Comparison of ENCODE assay signal across 8 mouse cellular contexts in the genomic region with DNA sequence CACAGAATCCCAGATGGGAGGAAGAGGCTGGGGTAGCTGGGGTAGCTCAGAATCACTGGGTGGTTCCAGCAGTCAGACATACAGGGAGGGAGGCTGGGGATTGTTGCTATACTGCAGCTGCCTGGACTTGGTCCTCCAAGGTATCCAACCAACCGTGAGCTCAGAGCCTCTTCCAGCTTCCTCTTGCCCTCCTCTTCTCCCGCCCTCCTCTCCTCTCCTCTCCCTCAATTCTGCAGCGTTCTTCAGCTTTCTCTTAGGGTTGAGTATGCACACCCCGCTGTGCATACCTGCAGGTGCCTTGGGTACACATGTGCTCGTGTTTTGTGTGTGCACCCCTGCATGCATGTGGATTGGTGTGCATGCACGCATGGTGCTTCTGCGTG.
DNase-seq lines count a peak whose midpoint lies in the region; ATAC-seq lines count a peak whose summit lies in the region.

No protein-coding gene starts in this region.

- H3K36me3 ChIP-seq in heart, embryonic 12.5 days, result no peaks in the 10 kb centered on the region
- no peaks in the 10 kb centered on the region for H3K36me3 ChIP-seq in hindbrain, embryonic 10.5 days
- H3K36me3 ChIP-seq in midbrain, embryonic 10.5 days, result 0 out of 2 replicates have a peak, but pooled peaks cover 7% of the 10 kb centered on the region

- H3K4me2 ChIP-seq in heart, embryonic 12.5 days, result peak overlapping the region; percentile 64

- H3K4me3 ChIP-seq in heart, embryonic 12.5 days, result peak overlapping the region; percentile 32
- peak overlapping the region; percentile 49 for H3K4me3 ChIP-seq in hindbrain, embryonic 10.5 days
- H3K4me3 ChIP-seq in midbrain, embryonic 10.5 days, result peak overlapping the region; percentile 52

- no peaks in the 10 kb centered on the region for H3K27me3 ChIP-seq in heart, embryonic 12.5 days (replicated peaks)
- H3K27me3 ChIP-seq in hindbrain, embryonic 10.5 days (ENCODE audit: insufficient read depth, poor library complexity, severe bottlenecking), result peaks cover 24% of the 10 kb centered on the region
- peaks cover 34% of the 10 kb centered on the region for H3K27me3 ChIP-seq in midbrain, embryonic 10.5 days (ENCODE audit: low read depth, poor library complexity, severe bottlenecking)

- H3K4me1 ChIP-seq in heart, embryonic 12.5 days (replicated peaks), result peaks cover 34% of the 10 kb centered on the region
- H3K4me1 ChIP-seq in hindbrain, embryonic 10.5 days (replicated peaks), result peaks cover 37% of the 10 kb centered on the region
- peaks cover 37% of the 10 kb centered on the region for H3K4me1 ChIP-seq in midbrain, embryonic 10.5 days

- H3K9me3 ChIP-seq in heart, embryonic 12.5 days (replicated peaks), result peaks cover 8% of the 10 kb centered on the region
- peaks cover 18% of the 10 kb centered on the region for H3K9me3 ChIP-seq in hindbrain, embryonic 10.5 days
- peaks cover 15% of the 10 kb centered on the region for H3K9me3 ChIP-seq in midbrain, embryonic 10.5 days (replicated peaks)

- no peak for DNase-seq in heart, adult 18-20 months
- DNase-seq in brain, adult 2 months (ENCODE audit: low read depth, low spot score), result peak; percentile 80
- no peak for DNase-seq in hindbrain, embryonic 10.5 days (ENCODE audit: low spot score)
- DNase-seq in midbrain, embryonic 10.5 days (ENCODE audit: low spot score), result no peak
- DNase-seq in adrenal gland, adult 18-20 months (ENCODE audit: low spot score in 2 of 2), result no peak
- no peak for DNase-seq in spleen, postnatal 36 days (ENCODE audit: low spot score in 2 of 2)
- no peak for DNase-seq in layer of hippocampus, adult 11-12 months (ENCODE audit: low spot score)

- peak overlapping the region; percentile 99; the same call in 1 of the 2 replicates for H3K27ac ChIP-seq in heart, embryonic 12.5 days (ENCODE audit: poor library complexity, severe bottlenecking)
- peak overlapping the region; percentile 91 for H3K27ac ChIP-seq in hindbrain, embryonic 10.5 days
- peak overlapping the region; percentile 89 for H3K27ac ChIP-seq in midbrain, embryonic 10.5 days (replicated peaks)

- ATAC-seq in heart, embryonic 12.5 days (ENCODE audit: insufficient number of reproducible peaks, low FRiP score), result peak; percentile 20; the same call in 1 of the 2 replicates

- WGBS in heart, embryonic 12.5 days, result 3% methylated on average over 7 of the region's 7 CpGs
- WGBS in hindbrain, embryonic 10.5 days, result 5% methylated on average over 7 of the region's 7 CpGs
- WGBS in midbrain, embryonic 10.5 days, result 4% methylated on average over 7 of the region's 7 CpGs

- peak overlapping the region; percentile 72; the same call in 1 of the 2 replicates for H3K9ac ChIP-seq in heart, embryonic 12.5 days
